Comparison of ENCODE assay signal across 18 mouse cellular contexts in genomic region chr3:139665047-139665446, GRCm38 (mm10).
"Had no signal": no experiment of that assay in that cellular context is flagged by ENCODE, and none has a peak within 500 bp of the region (broad histone marks: within the 10 kb centered on the region; RNA-seq: fewer than 3 reads in every experiment).

No protein-coding gene starts in this region.

- H3K4me2 ChIP-seq: kidney, embryonic 15.5 days; liver, embryonic 13.5 days; midbrain, embryonic 11.5 days; neural tube, embryonic 12.5 days; neural tube, embryonic 15.5 days had no signal

- H3K27me3 ChIP-seq: kidney, embryonic 15.5 days; liver, embryonic 13.5 days; neural tube, embryonic 12.5 days; neural tube, embryonic 15.5 days had no signal

- H3K4me1 ChIP-seq: kidney, embryonic 15.5 days; liver, embryonic 13.5 days; neural tube, embryonic 12.5 days; neural tube, embryonic 15.5 days had no signal

- H3K9ac ChIP-seq: kidney, embryonic 15.5 days; liver, embryonic 13.5 days; neural tube, embryonic 12.5 days; neural tube, embryonic 15.5 days had no signal

- H3K9me3 ChIP-seq: kidney, embryonic 15.5 days; liver, embryonic 13.5 days; neural tube, embryonic 12.5 days; neural tube, embryonic 15.5 days had no signal

- H3K27ac ChIP-seq: kidney, embryonic 15.5 days; liver, embryonic 13.5 days; neural tube, embryonic 12.5 days; neural tube, embryonic 15.5 days; stomach, postnatal 0 days had no signal

- H3K36me3 ChIP-seq: kidney, embryonic 15.5 days; liver, embryonic 13.5 days; neural tube, embryonic 12.5 days; neural tube, embryonic 15.5 days had no signal

- DNase-seq: kidney, adult 8-10 months; kidney, postnatal 10 days; kidney, postnatal 36 days; liver, embryonic 13.5 days; lung, adult 2 months; lung, postnatal 14 days; lung, postnatal 4 days; midbrain, embryonic 14.5 days; right cerebral cortex, adult 18-20 months; right cerebral cortex, postnatal 14 days; right cerebral cortex, postnatal 4 days; thymus, adult 2 months; thymus, postnatal 25 days had no signal

- H3K4me3 ChIP-seq: kidney, embryonic 15.5 days; liver, embryonic 13.5 days; neural tube, embryonic 12.5 days; neural tube, embryonic 15.5 days had no signal
